Mouse (Mus musculus): ENCODE results near the gene Osbpl2.

DNA sequence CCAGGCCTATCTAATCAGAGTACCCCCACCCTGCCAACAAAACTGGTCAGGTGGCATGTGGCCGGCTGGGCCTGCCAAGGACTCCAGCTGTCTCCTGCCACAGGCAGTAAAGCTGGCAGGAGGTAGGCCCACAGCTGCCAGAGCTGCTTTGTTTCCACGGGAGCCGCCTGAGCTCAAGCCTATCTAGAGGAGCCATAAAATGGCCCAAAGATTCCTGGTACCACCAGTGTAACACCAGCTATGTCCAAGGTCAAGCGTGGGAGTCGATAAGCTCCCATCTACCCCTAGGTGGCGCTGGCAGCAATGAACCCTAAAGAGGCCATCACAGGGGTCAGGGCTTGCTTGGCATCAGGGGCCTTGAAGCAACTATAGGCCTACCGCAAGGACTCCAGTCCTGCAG, 88.7 kb downstream of the Osbpl2 start:
- TF ChIP-seq CTCF (IDR thresholded peaks at IDR 0.05; ENCODE audit: low read depth): peak; percentile 74
- TF ChIP-seq EP300 (optimal IDR thresholded peaks at IDR 0.05): no peak

Data from stomach, postnatal 0 days (tissue).